Mouse (Mus musculus): ENCODE data around the gene Hic1. TPM values are rescaled to one million over a fixed set of nuclear protein-coding genes. Genes with fewer than 3 reads are reported as not detected.

The Hic1 gene
- total RNA-seq (2021), result 10 to 100 TPM; 36.3 to 48.5 TPM

DNA sequence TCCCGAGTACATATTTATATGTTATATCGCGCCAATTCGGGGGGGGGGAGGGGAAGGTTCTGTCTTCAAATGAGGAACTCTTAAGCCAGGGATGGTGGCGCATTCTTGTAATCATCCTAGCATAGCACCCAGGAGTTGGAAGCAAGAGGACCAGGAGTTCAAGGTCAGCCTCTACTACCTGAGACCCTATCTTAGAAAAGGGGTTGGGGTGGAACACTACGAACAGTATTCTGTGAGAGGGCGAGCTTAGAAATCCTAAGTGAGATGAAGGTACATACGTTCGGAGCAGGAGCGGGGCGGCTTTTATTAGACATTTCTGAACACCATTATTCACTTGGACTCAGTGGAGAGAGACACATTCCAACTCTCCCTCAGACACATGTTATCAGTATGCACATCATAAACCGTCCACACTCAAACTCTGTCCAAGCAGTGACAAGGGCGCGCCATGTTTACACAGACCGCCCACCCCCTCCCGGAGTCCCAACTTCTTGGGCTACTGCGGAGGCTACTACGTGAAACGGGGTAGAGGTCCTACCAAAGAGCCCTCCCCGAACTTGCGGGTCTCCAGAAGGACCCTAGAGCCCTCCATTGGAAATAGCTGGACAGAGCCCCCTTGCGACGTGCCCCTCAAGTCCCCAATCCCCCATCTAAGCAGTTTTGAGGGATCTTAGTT is at the start of gene Hic1:
Hic1 (minus strand) TSS at position 115 of the 676 bp plus-strand sequence.
- peak; percentile 36 to 41 for DNase-seq

DNA sequence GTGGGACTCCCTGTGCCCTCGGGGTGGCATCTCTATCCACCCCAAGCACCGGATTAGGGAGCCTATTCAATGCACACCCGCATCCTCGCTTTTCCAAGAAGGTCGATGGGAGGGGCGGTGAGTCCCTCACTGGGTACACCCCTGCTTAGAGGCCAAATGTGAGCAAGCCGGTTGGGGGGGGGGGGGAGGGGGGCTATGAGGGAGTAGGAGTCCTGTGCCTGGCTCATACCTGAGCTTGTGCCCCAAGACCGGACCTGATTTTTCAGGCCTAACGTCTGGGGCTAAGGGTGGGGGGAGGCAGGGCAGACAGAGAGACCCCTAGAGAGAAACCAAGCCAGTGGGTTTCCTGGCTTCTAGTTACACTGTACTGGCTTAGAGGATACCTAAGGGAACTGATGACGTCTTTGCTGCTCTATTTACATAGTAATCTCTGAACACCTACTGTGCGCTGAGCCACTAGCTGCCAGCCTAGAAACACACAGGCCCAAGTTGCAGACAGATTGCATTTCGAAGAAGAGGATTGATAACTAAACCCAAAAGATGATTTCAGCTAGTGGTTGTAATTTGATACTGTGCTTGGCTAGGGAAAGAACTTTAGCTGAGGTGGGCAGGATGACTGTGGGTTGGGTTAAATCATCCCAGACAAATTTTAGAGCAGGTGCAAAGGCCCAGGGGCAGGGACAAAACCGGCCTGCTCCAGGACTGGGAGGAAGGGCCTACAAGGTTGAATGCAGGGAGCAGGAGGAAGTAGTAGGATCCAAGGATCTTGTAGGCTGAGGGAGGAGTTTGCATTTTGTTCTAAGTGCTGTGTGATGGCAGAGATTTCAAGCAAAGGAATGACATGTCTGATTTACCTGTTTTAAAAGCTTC is 45.0 kb upstream of the Hic1 start:
- no peak for DNase-seq
- intact Hi-C loops (cut with DNase I), result no loop called here

More for the DNA sequence above, at the start of gene Hic1:
- intact Hi-C loops (cut with DNase I), result loop anchor here (1.0 to 10.0 kb wide), 5 partner anchors 37 to 295 kb away; partner anchors contain the start of gene Tlcd2

DNA sequence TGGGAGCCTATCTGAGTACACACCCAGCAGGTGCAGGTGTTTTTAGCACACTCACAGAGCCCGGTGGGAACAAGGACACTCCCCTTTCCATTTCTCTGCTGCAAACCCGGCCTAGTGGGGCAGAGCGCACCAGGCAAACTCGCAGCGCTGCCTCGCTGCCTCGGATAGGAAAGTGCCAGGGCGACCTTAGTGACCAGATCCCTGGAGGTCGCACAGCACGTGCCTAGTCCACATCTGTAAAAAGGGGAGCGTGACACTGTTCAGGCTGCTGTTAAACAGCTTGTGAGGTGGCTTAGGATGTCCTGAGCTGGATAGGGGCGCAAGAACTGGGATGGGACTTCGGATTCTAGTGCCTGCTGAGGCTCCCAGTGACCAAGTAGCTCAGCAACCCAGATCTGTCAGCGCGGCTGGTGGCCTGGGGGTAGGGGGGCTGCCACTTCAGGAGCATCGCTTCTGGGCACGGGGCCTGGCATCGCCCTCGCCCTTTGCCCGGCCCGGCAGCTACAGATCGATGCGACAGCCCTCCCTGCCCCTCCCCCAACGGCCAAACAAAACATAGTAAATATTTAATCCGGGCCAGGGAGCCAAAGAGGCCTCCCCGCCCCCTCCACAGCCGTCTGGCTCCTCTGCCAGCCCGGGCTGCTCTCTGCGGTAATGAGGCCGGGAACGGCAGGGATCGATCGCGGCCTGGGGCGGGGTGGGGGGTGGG is 44.2 kb upstream of the Hic1 start:
- intact Hi-C loops (cut with DNase I), result no loop called here
- DNase-seq, result peak; percentile 56 to 64

DNA sequence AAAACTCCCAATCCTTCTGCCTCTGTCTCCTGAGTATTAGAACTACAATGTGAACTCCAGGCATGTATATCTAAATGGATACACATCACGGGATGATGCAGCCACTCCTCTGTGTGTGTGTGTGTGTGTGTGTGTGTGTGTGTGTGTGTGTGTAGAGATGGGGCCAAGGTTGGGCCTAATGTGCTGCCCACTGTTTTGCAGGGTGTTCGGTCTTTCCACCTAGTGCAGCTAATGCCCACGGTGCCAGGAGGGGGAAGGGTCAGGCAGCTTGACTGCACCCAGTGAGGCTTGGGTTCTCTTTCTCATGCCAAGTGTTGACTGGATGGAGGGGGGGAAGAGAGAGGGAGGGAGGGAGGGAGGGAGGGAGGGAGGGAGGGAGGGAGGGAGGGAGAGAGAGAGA is 43.6 kb upstream of the Hic1 start:
- intact Hi-C loops (cut with DNase I), result no loop called here
- peak; percentile 38 to 39 for DNase-seq

DNA sequence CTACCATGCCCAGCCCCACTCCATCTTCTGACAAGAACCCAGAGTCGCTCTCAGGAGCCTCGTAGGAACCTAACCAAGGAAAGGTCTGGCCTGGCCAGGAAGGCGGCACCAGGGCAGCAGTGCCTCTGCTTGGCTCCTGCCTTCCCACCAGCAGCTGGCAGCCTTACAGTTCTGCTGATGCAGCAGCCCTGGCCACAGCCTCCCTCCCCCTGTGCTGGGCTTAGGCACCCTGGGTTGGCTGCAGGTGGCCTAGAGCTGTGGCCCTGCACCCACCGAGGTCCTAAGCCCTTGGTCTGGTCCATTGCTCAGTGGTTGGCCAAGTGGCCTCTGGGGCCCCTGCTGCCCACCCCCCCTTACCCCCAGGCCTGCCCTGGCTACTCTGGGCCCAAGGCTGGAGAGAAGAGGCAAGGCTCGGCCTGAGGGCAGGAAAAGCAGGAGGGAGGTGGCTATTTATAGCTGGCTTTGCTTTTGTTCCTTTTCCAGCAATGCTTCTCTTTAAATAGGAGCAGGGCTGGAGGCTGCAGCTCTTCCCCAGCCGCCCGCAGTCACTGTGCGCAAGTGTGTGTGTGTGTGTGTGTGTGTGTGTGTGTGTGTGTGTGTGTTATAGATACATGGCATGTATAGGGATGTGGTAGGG is 42.8 kb upstream of the Hic1 start:
- DNase-seq, result peak; percentile 71 to 78
- intact Hi-C loops (cut with DNase I), result no loop called here

DNA sequence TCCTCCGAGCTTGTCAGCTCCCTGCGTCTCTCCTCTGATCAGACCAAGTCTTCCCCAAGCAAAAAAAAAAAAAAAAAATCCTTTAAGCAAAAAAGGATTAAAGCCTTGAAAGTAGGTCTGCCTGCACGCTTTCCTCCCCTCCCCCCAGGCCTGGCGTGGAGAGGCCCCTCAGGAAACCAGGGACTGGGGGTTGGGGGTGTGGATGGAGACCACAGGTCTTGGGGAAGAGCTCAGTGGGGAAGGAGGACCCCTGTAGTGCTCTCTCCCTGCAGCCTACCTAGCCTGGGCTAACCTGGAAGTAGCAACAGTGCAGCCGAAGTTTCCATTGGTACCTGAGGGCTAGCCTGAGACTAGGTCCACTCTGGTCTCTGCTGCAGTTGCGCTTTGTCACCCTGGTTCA is 41.4 kb upstream of the Hic1 start:
- DNase-seq, result no peak
- intact Hi-C loops (cut with DNase I), result no loop called here

DNA sequence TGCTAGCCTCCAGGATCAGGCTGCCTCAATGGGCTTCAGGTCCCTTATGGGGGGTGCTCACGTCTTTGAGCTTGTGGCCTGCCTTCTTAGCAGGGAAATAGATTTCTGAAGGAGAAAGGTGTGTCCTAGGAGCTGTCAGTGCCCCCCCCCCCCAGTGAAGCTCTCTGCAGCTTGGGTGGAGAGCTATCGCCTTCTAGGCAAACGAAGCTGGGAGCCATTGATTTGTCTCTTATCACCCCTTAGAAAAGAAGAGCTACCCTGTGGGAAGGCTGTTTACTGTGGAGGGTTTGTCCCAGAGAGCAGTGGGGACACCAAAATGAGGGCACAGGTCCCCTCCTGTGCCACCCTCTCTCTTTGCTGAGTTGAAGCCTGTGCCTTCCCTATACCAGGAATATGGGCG is 40.8 kb upstream of the Hic1 start:
- intact Hi-C loops (cut with DNase I), result no loop called here
- no peak for DNase-seq

DNA sequence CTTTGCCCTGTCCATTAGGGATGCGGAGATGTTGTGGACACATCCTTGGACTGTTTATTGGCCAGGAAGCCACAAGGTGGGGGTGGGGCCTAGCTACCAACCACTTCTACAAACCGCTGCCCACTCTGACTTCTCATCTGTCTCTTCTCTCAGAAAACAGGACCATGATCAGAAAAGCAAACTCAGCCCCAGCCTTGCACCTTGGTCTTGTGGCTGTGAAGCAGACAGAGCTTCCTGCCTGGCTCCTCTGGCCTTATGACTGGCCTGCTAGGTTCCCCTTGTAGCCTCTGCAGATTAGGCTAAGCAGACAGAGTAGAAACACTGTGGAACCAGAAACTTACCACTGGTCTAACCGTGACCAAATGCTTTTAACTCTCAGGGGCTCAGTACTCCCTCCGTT is 40.0 kb upstream of the Hic1 start:
- DNase-seq, result no peak
- intact Hi-C loops (cut with DNase I), result no loop called here

DNA sequence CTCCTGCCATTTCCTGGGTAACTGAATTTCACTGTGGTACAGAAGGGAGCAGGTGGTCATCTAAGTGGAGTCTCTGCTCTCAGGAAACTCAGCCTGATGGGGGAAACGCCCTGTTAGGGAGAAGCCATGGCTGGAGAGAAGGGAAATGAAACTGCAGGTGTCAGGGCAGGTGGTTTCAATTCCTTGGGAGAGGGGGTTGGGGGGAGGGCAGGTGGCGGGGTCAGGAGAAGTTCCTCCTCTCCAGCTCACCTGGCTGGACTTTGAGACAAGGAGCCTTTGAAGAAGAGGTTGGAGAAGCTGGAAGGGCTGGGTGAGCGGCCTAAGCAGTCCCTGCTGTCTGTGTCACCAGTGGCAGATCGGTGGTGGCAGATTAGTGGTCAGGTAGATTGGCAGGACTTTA is 37.0 kb upstream of the Hic1 start:
- intact Hi-C loops (cut with DNase I), result no loop called here
- no peak for DNase-seq

DNA sequence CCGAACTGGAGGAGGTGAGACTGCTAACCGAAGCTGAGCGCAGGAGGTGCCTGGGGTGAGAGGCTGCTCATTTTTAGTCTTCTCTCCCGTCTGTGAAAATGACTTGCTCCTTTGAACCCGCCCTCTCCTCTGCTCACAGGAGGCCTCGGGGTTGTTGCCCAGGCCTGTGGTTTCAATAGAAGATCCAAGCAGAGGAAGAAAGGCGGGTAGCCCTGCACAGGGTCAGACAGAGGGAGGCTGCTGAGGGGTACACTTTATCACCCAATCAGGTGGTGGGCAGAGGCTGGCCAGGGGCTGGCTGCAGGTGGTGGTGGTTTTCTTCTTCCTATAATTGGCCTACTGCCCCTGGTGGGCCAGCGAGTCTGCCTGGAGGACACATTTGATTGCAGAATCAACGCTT is 35.2 kb upstream of the Hic1 start:
- DNase-seq, result no peak
- intact Hi-C loops (cut with DNase I), result no loop called here

DNA sequence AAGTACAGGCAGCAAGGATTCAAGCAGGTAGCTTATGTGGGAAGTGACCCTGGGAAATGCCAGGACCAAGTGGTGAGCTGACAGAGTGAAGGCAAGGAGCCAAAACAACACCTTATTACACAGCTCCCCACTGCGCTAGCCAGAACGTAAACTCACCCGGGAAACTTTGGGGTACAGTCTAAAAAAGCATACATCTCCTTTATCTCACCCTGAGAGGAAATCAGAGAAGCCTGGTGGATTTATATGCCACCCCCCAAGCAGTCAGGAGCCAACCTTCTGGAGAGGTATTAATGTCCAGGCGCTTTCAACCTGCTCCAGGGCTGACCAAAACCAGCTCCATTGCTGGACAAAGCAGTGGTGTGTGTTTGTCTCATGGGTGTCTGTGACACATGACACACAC is 34.6 kb upstream of the Hic1 start:
- no peak for DNase-seq
- intact Hi-C loops (cut with DNase I), result no loop called here

DNA sequence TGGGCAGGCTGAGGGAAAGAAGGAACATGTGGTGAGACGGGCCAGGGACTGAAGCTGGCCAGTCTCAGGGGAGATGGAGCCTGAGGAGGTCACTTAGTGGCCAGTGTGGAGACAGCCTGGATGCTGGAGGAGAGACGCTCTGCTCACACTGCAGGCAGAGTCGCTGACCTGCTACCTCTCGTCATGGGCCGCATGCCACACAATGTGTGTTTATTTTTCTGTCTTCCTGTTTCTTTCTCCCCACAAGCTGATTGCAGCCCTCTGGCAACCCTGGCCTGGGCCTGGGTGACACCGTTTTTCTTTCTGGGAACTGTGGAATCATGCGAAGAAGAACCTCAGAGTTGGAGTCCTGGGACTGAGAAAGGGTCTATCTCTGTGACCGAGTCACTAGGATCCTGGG is 32.4 kb upstream of the Hic1 start:
- DNase-seq, result no peak
- intact Hi-C loops (cut with DNase I), result no loop called here

DNA sequence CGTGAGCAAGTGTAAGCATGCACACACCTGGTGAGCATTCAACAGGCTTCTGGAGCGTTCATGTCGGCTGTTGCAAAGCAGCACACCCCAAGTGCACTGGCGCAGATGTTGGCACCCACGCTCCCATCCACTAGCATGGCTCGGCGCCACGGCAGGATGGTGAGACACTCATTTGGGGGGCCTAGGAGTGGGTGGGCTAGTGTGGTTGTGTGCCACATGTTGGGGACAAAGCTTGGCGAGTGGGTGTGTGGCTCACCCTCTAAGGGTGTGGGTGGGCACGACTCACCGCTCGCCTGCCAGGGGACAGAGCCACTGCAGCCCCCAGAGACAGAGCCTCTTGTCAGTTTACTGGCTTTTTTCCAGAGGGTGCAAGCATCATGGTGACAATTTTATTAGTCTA is 31.6 kb upstream of the Hic1 start:
- intact Hi-C loops (cut with DNase I), result no loop called here
- DNase-seq, result no peak

DNA sequence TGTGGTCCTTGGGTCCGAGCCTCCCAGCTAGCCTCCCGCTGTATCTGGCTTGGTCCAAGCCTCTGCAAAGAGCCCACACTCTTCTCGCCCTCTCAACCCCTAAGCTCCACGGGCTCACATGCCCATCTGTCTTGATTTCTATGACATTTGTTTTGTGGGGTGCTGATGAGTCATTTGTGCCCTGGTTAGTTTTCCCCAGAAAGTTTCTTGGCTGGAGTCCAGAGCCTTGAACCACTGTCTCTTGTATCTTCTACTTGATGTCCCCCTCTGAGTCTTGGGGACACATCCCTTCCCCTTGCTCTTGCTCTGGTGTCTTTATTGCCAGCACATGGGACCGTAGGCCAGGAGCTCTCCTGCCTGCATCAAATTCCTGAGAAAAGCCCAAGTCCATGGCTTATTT is 30.6 kb upstream of the Hic1 start:
- DNase-seq, result no peak
- intact Hi-C loops (cut with DNase I), result no loop called here

DNA sequence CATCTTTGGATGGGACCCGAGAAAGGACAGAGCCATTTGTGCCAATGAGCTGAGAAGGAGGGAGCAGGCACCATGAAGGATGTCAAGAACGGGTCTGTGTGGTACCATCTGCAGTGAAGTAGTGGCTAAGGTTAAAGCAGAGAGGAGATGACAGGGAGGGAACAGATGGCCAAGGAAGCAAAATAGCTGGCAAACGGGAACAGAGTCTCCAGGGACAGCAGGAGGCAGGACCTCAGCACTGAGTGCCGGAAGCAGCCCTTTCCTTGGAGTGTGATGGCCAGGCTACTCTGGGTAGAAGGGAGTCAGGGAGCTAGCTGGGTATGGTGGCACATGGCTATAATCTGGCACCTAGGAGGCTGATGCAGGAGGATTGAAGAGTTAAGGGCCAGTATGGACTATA is 29.5 kb upstream of the Hic1 start:
- intact Hi-C loops (cut with DNase I), result no loop called here
- DNase-seq, result no peak

DNA sequence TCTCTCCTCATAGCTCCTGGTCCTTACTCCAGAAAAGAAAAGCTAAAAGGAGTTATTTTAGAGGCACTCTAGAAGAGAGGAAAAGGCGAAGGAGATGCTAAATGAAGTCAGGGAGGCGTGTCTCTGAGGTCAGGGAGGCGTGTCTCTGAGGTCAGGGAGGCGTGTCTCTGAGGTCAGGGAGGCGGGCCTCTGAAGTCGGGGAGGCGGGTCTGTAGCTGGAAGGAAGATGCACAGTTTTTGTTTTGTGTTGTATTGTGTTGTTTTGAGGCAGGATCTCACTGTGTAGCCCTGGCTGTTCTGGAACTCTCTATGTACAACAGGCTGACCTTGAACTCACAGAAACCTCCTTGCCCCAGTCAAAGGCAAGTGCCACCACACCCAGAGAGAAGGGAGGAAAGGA is 28.6 kb upstream of the Hic1 start:
- intact Hi-C loops (cut with DNase I), result no loop called here

DNA sequence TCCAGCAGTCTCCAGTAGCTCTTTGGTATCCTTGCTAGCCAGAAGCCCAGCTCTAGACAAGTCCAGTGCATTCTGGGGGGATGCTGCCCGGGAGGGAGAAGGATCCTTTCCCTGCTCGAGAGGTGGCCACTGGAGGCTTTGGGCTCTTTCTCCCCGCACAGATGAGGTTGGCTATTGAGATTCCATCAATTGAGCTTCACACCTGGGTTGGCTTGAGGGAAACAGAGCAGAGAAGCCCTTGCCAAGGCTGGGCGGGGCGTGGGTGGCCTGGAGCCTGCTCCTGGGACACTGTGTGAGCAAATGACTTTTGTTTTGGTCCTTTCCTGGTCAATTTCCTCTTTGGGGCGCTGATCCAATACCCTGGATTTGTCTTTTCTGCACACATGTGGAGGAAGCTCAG is 26.8 kb upstream of the Hic1 start:
- intact Hi-C loops (cut with DNase I), result no loop called here
- no peak for DNase-seq

More for the DNA sequence above, 28.6 kb upstream of the Hic1 start:
- no peak for DNase-seq

DNA sequence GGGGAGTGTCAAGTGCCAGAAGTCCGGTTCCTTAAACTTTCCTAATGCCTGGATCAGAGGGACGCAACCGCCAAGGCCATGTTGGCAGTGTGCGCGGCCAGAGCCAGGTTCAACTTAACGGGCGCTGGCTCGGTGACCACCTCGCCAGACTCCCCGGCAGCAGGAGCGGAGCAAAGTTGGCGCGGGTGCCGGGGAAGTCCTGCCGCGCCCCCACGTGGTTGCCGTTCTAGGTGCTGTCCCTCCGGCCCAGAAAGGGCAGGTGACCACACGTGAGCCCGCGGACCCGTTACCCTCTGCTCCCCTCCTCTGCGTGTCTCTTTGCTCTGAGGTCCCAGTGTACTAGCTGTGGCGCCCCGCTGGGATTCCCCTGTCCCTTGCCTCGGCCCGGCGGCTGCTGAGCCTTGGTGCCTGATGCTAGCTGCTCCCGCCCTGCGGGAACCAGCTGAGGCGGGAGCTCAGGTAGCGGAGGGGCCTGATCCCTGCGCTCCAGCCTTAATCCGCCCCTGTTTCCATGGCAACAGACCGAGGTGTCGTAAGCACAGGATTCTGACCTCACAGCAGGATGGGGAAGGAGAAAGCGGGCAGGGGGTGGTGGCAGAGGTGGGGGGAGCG is 25.6 kb upstream of the Hic1 start:
- DNase-seq, result peak; percentile 62 to 64
- intact Hi-C loops (cut with DNase I), result loop anchor here (2.0 to 5.0 kb wide), 2 partner anchors 36 to 207 kb away; no protein-coding TSS in a partner anchor

DNA sequence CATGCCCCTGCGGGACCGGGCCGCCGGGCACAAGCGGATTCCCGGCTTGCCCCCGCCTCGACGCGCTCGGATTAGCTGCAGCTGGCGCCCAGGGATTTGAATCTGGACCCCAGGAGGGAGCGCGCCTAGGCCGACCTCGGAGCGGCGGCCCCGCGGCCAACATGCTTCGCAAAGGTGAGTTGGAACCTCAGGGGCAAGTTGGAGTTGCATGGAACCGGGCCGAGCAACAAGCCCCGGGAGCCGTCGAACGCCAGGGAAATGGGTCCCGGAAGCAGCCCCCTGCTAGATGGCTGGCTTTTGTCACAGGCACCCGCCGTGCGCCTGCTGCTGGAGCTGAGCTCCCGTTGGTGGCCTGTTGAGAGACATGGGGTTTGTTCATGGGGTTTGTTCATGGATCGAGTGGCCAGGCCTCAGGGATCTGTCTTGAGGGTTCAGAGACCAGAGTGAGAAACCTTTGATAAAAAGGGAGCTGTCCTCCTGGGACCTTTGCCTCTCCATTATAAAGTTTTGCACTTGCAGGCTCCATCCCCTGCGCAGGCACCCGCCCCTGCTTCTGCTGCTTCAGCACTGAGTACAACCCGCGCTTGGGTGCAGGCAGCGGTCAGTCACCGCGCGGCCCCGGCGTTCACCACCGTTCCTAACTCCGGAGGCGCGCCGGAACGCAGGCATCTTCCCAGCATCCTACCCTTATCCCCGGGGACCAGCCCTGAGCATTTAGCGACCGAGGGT is 25.0 kb upstream of the Hic1 start:
- peak; percentile 57 to 63 for DNase-seq

More for the DNA sequence above, 25.0 kb upstream of the Hic1 start:
- intact Hi-C loops (cut with DNase I), result loop anchor here (2.0 to 5.0 kb wide), 2 partner anchors 37 to 208 kb away; no protein-coding TSS in a partner anchor
